Mouse (Mus musculus) testis, postnatal 14 days (tissue): ENCODE results near the gene Hist1h2bf.

Source experiments
- DNase-seq: peaks from one replicate; pipeline ENCODE4 v3.0.0; 2021; ENCODE audit warnings: low spot score

Gene Hist1h2bf

GRCm38 (mm10) chr13:23529005-23529404, 45.0 kb downstream of the Hist1h2bf start:
- DNase-seq: no peak

- peak; percentile 81 for DNase-seq
Measured at GRCm38 (mm10) chr13:23526312-23526711, 47.7 kb downstream of the Hist1h2bf start.

- DNase-seq: no peak
Measured at GRCm38 (mm10) chr13:23525901-23526300, 48.1 kb downstream of the Hist1h2bf start.

- DNase-seq: peak; percentile 66
Measured at GRCm38 (mm10) chr13:23524654-23525053, 49.3 kb downstream of the Hist1h2bf start.

GRCm38 (mm10) chr13:23523976-23524375, 50.0 kb downstream of the Hist1h2bf start:
- no peak for DNase-seq
